Mouse (Mus musculus) heart, postnatal 0 days (tissue): Measurements from ENCODE around the gene Krt82.

Experiments
- CTCF ChIP-seq: IDR thresholded peaks from 2 replicates; pipeline ENCODE4 v1.5.1; 2016; ENCODE audit warnings: antibody characterized with exemption, control low read depth, low read depth
- EP300 ChIP-seq: IDR thresholded peaks from 2 replicates; pipeline ENCODE4 v1.6.1; 2016; ENCODE audit warnings: antibody characterized with exemption, low read depth

DNA sequence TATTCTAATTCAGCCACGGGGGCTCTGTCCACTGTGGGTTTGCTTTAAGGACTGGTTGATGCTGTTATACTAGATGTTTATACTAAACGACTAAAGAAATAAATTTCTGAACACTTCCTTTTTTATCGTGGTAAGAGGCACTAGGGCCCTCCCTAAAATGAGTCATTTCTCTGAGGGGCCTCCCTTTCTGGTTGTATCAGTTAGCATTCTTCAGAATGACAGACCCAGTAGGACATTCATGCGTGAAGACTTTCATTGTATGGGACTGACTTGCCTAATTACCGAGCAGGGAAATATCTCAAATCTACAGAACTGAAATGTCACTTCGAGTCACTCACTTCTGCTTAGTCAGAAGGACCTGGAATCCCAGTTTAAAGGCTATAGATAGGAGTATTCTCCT lies 48.7 kb upstream of the Krt82 start:
- no peak for TF ChIP-seq CTCF
- no peak for TF ChIP-seq EP300
